Mouse (Mus musculus) skeletal muscle tissue, adult 2 months (tissue): ENCODE measurements at regions not wholly inside any gene's neighbourhood (a gene's known extent, or its start where the extent isn't known, plus 50 kb on each side); places are given as distances from the start of the nearest gene placed in this dataset.
A peak's percentile ranks its signal among the peaks of the same experiment; 100 is the strongest.

ENCODE experiments used
- DNase-seq: peaks from one replicate; pipeline ENCODE4 v3.0.0-alpha.2; 2012; ENCODE audit warnings: low read depth, low spot score

GRCm38 (mm10) chr4:106163220-106163619 is 152.8 kb upstream of the Usp24 start:
- no peak for DNase-seq

GRCm38 (mm10) chr4:106167716-106168115 is 148.3 kb upstream of the Usp24 start:
- DNase-seq, result no peak

- DNase-seq, result peak; percentile 38
These were observed 147.3 kb upstream of the Usp24 start for GRCm38 (mm10) chr4:106168741-106169140.

GRCm38 (mm10) chr4:106169466-106169865 is 146.5 kb upstream of the Usp24 start:
- peak; percentile 50 for DNase-seq

- DNase-seq, result no peak
These were observed 145.3 kb upstream of the Usp24 start for GRCm38 (mm10) chr4:106170731-106171130.

- no peak for DNase-seq
These were observed 140.7 kb upstream of the Usp24 start for GRCm38 (mm10) chr4:106175352-106175751.

- DNase-seq, result peak; percentile 96
These were observed 130.1 kb upstream of the Usp24 start for GRCm38 (mm10) chr4:106185745-106186501.

- DNase-seq, result peak; percentile 78
These were observed 129.3 kb upstream of the Usp24 start for GRCm38 (mm10) chr4:106186684-106187083.

GRCm38 (mm10) chr4:106190248-106190647 is 125.8 kb upstream of the Usp24 start:
- peak; percentile 39 for DNase-seq

GRCm38 (mm10) chr4:106191331-106191730 is 124.7 kb upstream of the Usp24 start:
- peak; percentile 60 for DNase-seq

- DNase-seq, result peak; percentile 81
These were observed 124.2 kb upstream of the Usp24 start for GRCm38 (mm10) chr4:106191843-106192242.

GRCm38 (mm10) chr4:106193204-106193945 is 122.6 kb upstream of the Usp24 start:
- peak; percentile 47 for DNase-seq

GRCm38 (mm10) chr4:106195497-106196166 is 120.4 kb upstream of the Usp24 start:
- peak; percentile 88 for DNase-seq

GRCm38 (mm10) chr4:106199833-106200232 is 116.2 kb upstream of the Usp24 start:
- DNase-seq, result peak; percentile 91

GRCm38 (mm10) chr4:106200241-106200640 is 115.8 kb upstream of the Usp24 start:
- DNase-seq, result peak; percentile 57

- DNase-seq, result no peak
These were observed 113.5 kb upstream of the Usp24 start for GRCm38 (mm10) chr4:106202554-106202953.

GRCm38 (mm10) chr4:106205200-106205599 is 110.8 kb upstream of the Usp24 start:
- no peak for DNase-seq

GRCm38 (mm10) chr4:106206023-106206422 is 110.0 kb upstream of the Usp24 start:
- no peak for DNase-seq

GRCm38 (mm10) chr4:106209465-106209864 is 106.5 kb upstream of the Usp24 start:
- no peak for DNase-seq

- DNase-seq, result no peak
These were observed 106.0 kb upstream of the Usp24 start for GRCm38 (mm10) chr4:106209975-106210374.

- DNase-seq, result peak; percentile 45
These were observed 101.8 kb upstream of the Usp24 start for GRCm38 (mm10) chr4:106214170-106214569.

- DNase-seq, result no peak
These were observed 95.4 kb upstream of the Usp24 start for GRCm38 (mm10) chr4:106220621-106221020.
